Comparison of ENCODE assay signal across 12 mouse cellular contexts in the genomic region with DNA sequence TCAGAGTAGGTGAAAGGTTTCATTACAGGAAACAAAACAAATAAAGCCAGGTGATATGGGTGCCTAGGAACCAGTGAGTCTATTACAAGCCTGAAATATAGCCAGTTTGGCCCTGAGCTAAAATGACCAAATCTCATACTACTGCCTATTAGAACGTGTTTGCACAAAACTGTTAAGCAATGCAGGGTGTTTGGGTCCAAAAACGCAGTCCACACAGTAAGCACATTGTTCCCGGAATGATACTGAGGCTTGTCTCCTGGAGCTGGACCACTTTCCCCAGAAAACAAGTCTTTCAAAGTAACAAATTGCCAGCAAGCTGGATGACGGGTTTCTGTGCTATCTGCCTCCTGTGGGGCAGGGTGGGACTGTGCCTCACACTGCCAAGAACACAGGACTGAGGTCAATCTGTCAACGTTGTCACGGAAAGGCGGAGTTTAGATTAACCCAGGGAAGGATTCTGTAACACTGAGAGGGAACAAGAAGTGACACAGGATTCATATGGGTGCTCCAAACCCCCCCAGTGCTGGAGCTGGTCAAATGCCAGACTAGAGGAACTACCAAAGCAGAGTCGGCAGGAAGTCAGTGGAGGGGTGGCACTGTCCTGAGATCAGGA.
DNase-seq lines count a peak whose midpoint lies in the region; ATAC-seq lines count a peak whose summit lies in the region.
"Had no signal": no experiment of that assay in that cellular context is flagged by ENCODE, and none has a peak within 500 bp of the region (broad histone marks: within the 10 kb centered on the region; RNA-seq: fewer than 3 reads in every experiment).

No protein-coding gene starts in this region.

- H3K36me3 ChIP-seq in limb, embryonic 12.5 days, result no peaks in the 10 kb centered on the region
- no peaks in the 10 kb centered on the region for H3K36me3 ChIP-seq in limb, embryonic 10.5 days
- H3K36me3 ChIP-seq in stomach, embryonic 16.5 days (ENCODE audit: control insufficient read depth, insufficient read depth, low read length), result no peaks in the 10 kb centered on the region
- H3K36me3 ChIP-seq: midbrain, embryonic 10.5 days had no signal

- H3K4me3 ChIP-seq in limb, embryonic 12.5 days (replicated peaks), result no peak overlapping the region
- no peak overlapping the region for H3K4me3 ChIP-seq in limb, embryonic 10.5 days
- no peak overlapping the region for H3K4me3 ChIP-seq in stomach, embryonic 16.5 days (replicated peaks; ENCODE audit: low read length)
- H3K4me3 ChIP-seq: midbrain, embryonic 10.5 days had no signal

- H3K4me2 ChIP-seq in limb, embryonic 12.5 days, result no peak overlapping the region
- H3K4me2 ChIP-seq in stomach, embryonic 16.5 days (ENCODE audit: low read depth, low read length), result no peak overlapping the region

- H3K4me1 ChIP-seq in limb, embryonic 12.5 days (replicated peaks), result no peaks in the 10 kb centered on the region
- peaks cover 5% of the 10 kb centered on the region for H3K4me1 ChIP-seq in limb, embryonic 10.5 days
- H3K4me1 ChIP-seq in stomach, embryonic 16.5 days (ENCODE audit: control insufficient read depth, insufficient read depth, low read length), result peaks cover 4% of the 10 kb centered on the region; the same call in 1 of the 2 replicates
- H3K4me1 ChIP-seq: midbrain, embryonic 10.5 days had no signal

- H3K9me3 ChIP-seq in limb, embryonic 12.5 days, result no peaks in the 10 kb centered on the region
- H3K9me3 ChIP-seq in limb, embryonic 10.5 days (replicated peaks), result no peaks in the 10 kb centered on the region
- H3K9me3 ChIP-seq in stomach, embryonic 16.5 days (replicated peaks; ENCODE audit: control insufficient read depth, low read length), result no peaks in the 10 kb centered on the region
- H3K9me3 ChIP-seq: midbrain, embryonic 10.5 days had no signal

- no peak for DNase-seq in limb, embryonic 10.5 days (ENCODE audit: low spot score)
- peak; percentile 21 for DNase-seq in gastrocnemius, postnatal 14 days
- DNase-seq in heart, postnatal 36 days, result peak; percentile 62 to 70
- DNase-seq in retina, embryonic 14.5 days (ENCODE audit: low spot score), result no peak
- no peak for DNase-seq in spleen, postnatal 10 days (ENCODE audit: low spot score in 2 of 2)
- DNase-seq: cerebellum, postnatal 14 days; layer of hippocampus, adult 9-11 months had no signal

- no peaks in the 10 kb centered on the region for H3K27me3 ChIP-seq in limb, embryonic 12.5 days
- no peaks in the 10 kb centered on the region for H3K27me3 ChIP-seq in limb, embryonic 10.5 days (ENCODE audit: low read depth, poor library complexity, severe bottlenecking)
- H3K27me3 ChIP-seq in stomach, embryonic 16.5 days (ENCODE audit: control insufficient read depth, insufficient read depth, low read length), result no peaks in the 10 kb centered on the region
- H3K27me3 ChIP-seq: Patski had no signal

- 68% methylated on average over 8 of the region's 8 CpGs for WGBS in limb, embryonic 12.5 days
- WGBS in limb, embryonic 10.5 days, result 69% methylated on average over 8 of the region's 8 CpGs
- WGBS in stomach, embryonic 16.5 days, result 40% methylated on average over 8 of the region's 8 CpGs

- peak overlapping the region; percentile 23; the same call in 1 of the 2 replicates for H3K27ac ChIP-seq in limb, embryonic 12.5 days
- no peak overlapping the region; the same call in 1 of the 2 replicates for H3K27ac ChIP-seq in limb, embryonic 10.5 days
- no peak overlapping the region for H3K27ac ChIP-seq in stomach, embryonic 16.5 days (ENCODE audit: low read length)
- H3K27ac ChIP-seq: midbrain, embryonic 10.5 days had no signal

- intact Hi-C loops in gastrocnemius, postnatal 14 days (cut with DNase I; ENCODE audit: low total_unique reads), result no loop called here
- intact Hi-C loops in heart, postnatal 36 days (cut with DNase I), result no loop called here

- no peak overlapping the region; the same call in 1 of the 2 replicates for H3K9ac ChIP-seq in limb, embryonic 12.5 days (replicated peaks)
- no peak overlapping the region for H3K9ac ChIP-seq in stomach, embryonic 16.5 days (ENCODE audit: low read length)

- no peak for ATAC-seq in limb, embryonic 12.5 days (ENCODE audit: insufficient number of reproducible peaks, insufficient read depth, low FRiP score, low TSS enrichment, low read depth)
- peak; percentile 40 for ATAC-seq in stomach, embryonic 16.5 days (ENCODE audit: insufficient read depth, low FRiP score)
- ATAC-seq: forebrain, embryonic 16.5 days; Patski had no signal

Comparison
In these comparisons a context has a peak if more than half of its experiments do, and no peak if none do; other contexts are left out.
1. DNase-seq: peak in gastrocnemius, postnatal 14 days (single experiment) and heart, postnatal 36 days (2 of 2); none in limb, embryonic 10.5 days (single experiment), retina, embryonic 14.5 days (single experiment) and spleen, postnatal 10 days (0 of 2).